14 mouse cellular contexts compared by ENCODE assay signal in genomic region chr17:29950574-29950973, GRCm38 (mm10). TPM values are rescaled to one million over a fixed set of nuclear protein-coding genes. Genes with fewer than 3 reads are reported as not detected.
DNase-seq lines count a peak whose midpoint lies in the region; ATAC-seq and TF ChIP-seq lines count a peak whose summit lies in the region.
"Had no signal": no experiment of that assay in that cellular context is flagged by ENCODE, and none has a peak within 500 bp of the region (broad histone marks: within the 10 kb centered on the region; RNA-seq: fewer than 3 reads in every experiment).

No protein-coding gene starts in this region.

- no peak overlapping the region for H3K9ac ChIP-seq in kidney, embryonic 16.5 days (replicated peaks; ENCODE audit: low read length)
- H3K9ac ChIP-seq in intestine, embryonic 14.5 days (ENCODE audit: low read length): no peak overlapping the region
- no peak overlapping the region for H3K9ac ChIP-seq in stomach, postnatal 0 days (ENCODE audit: low read length)
- H3K9ac ChIP-seq: embryonic facial prominence, embryonic 12.5 days; liver, embryonic 15.5 days; midbrain, embryonic 12.5 days had no signal

- no peak for TF ChIP-seq CTCF in stomach, postnatal 0 days (IDR thresholded peaks at IDR 0.05; ENCODE audit: low read depth)

- H3K4me1 ChIP-seq in kidney, embryonic 16.5 days (ENCODE audit: insufficient read depth, low read length): peaks cover 24% of the 10 kb centered on the region
- H3K4me1 ChIP-seq in intestine, embryonic 14.5 days (replicated peaks; ENCODE audit: control insufficient read depth, insufficient read depth, low read length): no peaks in the 10 kb centered on the region
- no peaks in the 10 kb centered on the region for H3K4me1 ChIP-seq in stomach, postnatal 0 days (replicated peaks; ENCODE audit: control insufficient read depth, insufficient read depth)
- H3K4me1 ChIP-seq: liver, embryonic 15.5 days had no signal

- H3K9me3 ChIP-seq in kidney, embryonic 16.5 days (ENCODE audit: low read length): no peaks in the 10 kb centered on the region
- H3K9me3 ChIP-seq in intestine, embryonic 14.5 days (ENCODE audit: control insufficient read depth, low read length): no peaks in the 10 kb centered on the region
- no peaks in the 10 kb centered on the region for H3K9me3 ChIP-seq in stomach, postnatal 0 days (ENCODE audit: control insufficient read depth, low read length)
- H3K9me3 ChIP-seq: embryonic facial prominence, embryonic 12.5 days; heart, embryonic 10.5 days; liver, embryonic 15.5 days; midbrain, embryonic 12.5 days had no signal

- no peak for ATAC-seq in kidney, embryonic 16.5 days (ENCODE audit: low FRiP score, low TSS enrichment)
- peak; percentile 40; the same call in 1 of the 2 replicates for ATAC-seq in intestine, embryonic 14.5 days (replicated peaks; ENCODE audit: low FRiP score, low TSS enrichment, low read depth)
- peak; percentile 46; the same call in 1 of the 2 replicates for ATAC-seq in stomach, postnatal 0 days (ENCODE audit: low FRiP score, low TSS enrichment)

- H3K4me3 ChIP-seq in kidney, embryonic 16.5 days (ENCODE audit: low read length): no peak overlapping the region
- no peak overlapping the region for H3K4me3 ChIP-seq in intestine, embryonic 14.5 days (ENCODE audit: low read depth, low read length)
- no peak overlapping the region for H3K4me3 ChIP-seq in stomach, postnatal 0 days (ENCODE audit: low read depth, low read length)
- H3K4me3 ChIP-seq: embryonic facial prominence, embryonic 12.5 days; heart, embryonic 10.5 days; liver, embryonic 15.5 days; midbrain, embryonic 12.5 days; myocyte had no signal

- no peak for DNase-seq in kidney, postnatal 14 days
- DNase-seq in thymus, postnatal 14 days: peak; percentile 27
- DNase-seq in thymus, postnatal 25 days: no peak
- no peak for DNase-seq in intestine, embryonic 14.5 days (ENCODE audit: low spot score)
- DNase-seq in stomach, postnatal 0 days (ENCODE audit: low spot score): peak; percentile 63
- DNase-seq in urinary bladder, adult 18-20 months (ENCODE audit: low spot score in 2 of 2): no peak
- DNase-seq: cerebellum, adult 2 months; gastrocnemius, postnatal 25 days had no signal

- no peaks in the 10 kb centered on the region for H3K27me3 ChIP-seq in kidney, embryonic 16.5 days (ENCODE audit: insufficient read depth, low read length)
- H3K27me3 ChIP-seq in intestine, embryonic 14.5 days (replicated peaks; ENCODE audit: control insufficient read depth, insufficient read depth, low read length): no peaks in the 10 kb centered on the region
- H3K27me3 ChIP-seq in stomach, postnatal 0 days (ENCODE audit: control insufficient read depth, insufficient read depth, low read length): no peaks in the 10 kb centered on the region
- H3K27me3 ChIP-seq: embryonic facial prominence, embryonic 12.5 days; midbrain, embryonic 12.5 days had no signal

- 83% methylated on average over 8 of the region's 8 CpGs for WGBS in kidney, embryonic 16.5 days
- 67% methylated on average over 8 of the region's 8 CpGs for WGBS in intestine, embryonic 14.5 days
- WGBS in stomach, postnatal 0 days: 44% methylated on average over 8 of the region's 8 CpGs

- no peaks in the 10 kb centered on the region for H3K36me3 ChIP-seq in kidney, embryonic 16.5 days (ENCODE audit: insufficient read depth, low read length)
- no peaks in the 10 kb centered on the region for H3K36me3 ChIP-seq in intestine, embryonic 14.5 days (ENCODE audit: control insufficient read depth, insufficient read depth, low read length)
- H3K36me3 ChIP-seq in stomach, postnatal 0 days (ENCODE audit: control insufficient read depth, insufficient read depth, low read length): no peaks in the 10 kb centered on the region
- H3K36me3 ChIP-seq: embryonic facial prominence, embryonic 12.5 days; heart, embryonic 10.5 days; liver, embryonic 15.5 days; midbrain, embryonic 12.5 days had no signal

- H3K4me2 ChIP-seq in kidney, embryonic 16.5 days (replicated peaks; ENCODE audit: low read depth, low read length): no peak overlapping the region
- H3K4me2 ChIP-seq in intestine, embryonic 14.5 days (ENCODE audit: low read length): no peak overlapping the region
- H3K4me2 ChIP-seq in stomach, postnatal 0 days (replicated peaks; ENCODE audit: low read depth): no peak overlapping the region
- H3K4me2 ChIP-seq: embryonic facial prominence, embryonic 12.5 days; liver, embryonic 15.5 days; midbrain, embryonic 12.5 days had no signal

- H3K27ac ChIP-seq in kidney, embryonic 16.5 days (ENCODE audit: low read length): peak overlapping the region; percentile 46; the same call in 1 of the 2 replicates
- H3K27ac ChIP-seq in intestine, embryonic 14.5 days (ENCODE audit: low read depth): peak overlapping the region; percentile 18; the same call in 1 of the 2 replicates
- H3K27ac ChIP-seq in stomach, postnatal 0 days (replicated peaks): no peak overlapping the region
- H3K27ac ChIP-seq: embryonic facial prominence, embryonic 12.5 days; heart, embryonic 10.5 days; liver, embryonic 15.5 days; midbrain, embryonic 12.5 days had no signal

- no peak for TF ChIP-seq EP300 in stomach, postnatal 0 days (optimal IDR thresholded peaks at IDR 0.05)

RNA-seq across cellular contexts. Expression of gene Mdga1, which starts 19.3 kb away (rescaled TPM):
- 1.9 and 2.4 TPM in 2 replicates for polyA plus RNA-seq in kidney, embryonic 16.5 days (2015; fragmentation: Nextera tagmentation; extraction: Ambion mirVana)
- 1.5 and 1.7 TPM in 2 replicates for polyA plus RNA-seq in intestine, embryonic 14.5 days (2014; fragmentation: Nextera tagmentation; extraction: Ambion mirVana)
- polyA plus RNA-seq in stomach, postnatal 0 days (2015; fragmentation: Nextera tagmentation; extraction: Ambion mirVana): 2.1 and 2.7 TPM in 2 replicates

RNA-seq across cellular contexts. Expression of gene Zfand3, which starts 54.0 kb away (rescaled TPM):
- 62.0 and 64.9 TPM in 2 replicates for polyA plus RNA-seq in kidney, embryonic 16.5 days (2015; fragmentation: Nextera tagmentation; extraction: Ambion mirVana)
- polyA plus RNA-seq in intestine, embryonic 14.5 days (2014; fragmentation: Nextera tagmentation; extraction: Ambion mirVana): 40.9 and 42.6 TPM in 2 replicates
- polyA plus RNA-seq in stomach, postnatal 0 days (2015; fragmentation: Nextera tagmentation; extraction: Ambion mirVana): 35.5 and 36.0 TPM in 2 replicates

Comparison
In these comparisons a context has a peak if more than half of its experiments do, and no peak if none do; other contexts are left out.
1. DNase-seq: peak in thymus, postnatal 14 days (single experiment) and stomach, postnatal 0 days (single experiment); none in kidney, postnatal 14 days (single experiment), thymus, postnatal 25 days (single experiment), intestine, embryonic 14.5 days (single experiment) and urinary bladder, adult 18-20 months (0 of 2).